Mouse (Mus musculus) CH12F3 (cell line): ENCODE measurements around the gene Celf2.
"Not testable (repeated sequence)": the region's sequence is repeated elsewhere in the genome, so short reads cannot be mapped to it uniquely, and the experiment has no call there.

Experiments
- in situ Hi-C: fragments of 300-500 bp; cut with MboI; formaldehyde crosslinking; loops from 2 replicates; pipeline ENCODE4 v1.14.3; 2020; ENCODE audit warnings: low sequenced_read_pairs

Celf2 gene

GRCm38 (mm10) chr2:7509463-7509862, at the start of gene Celf2:
TSS of gene Celf2 (minus strand) at chr2:7509563.
- in situ Hi-C loops = not testable (repeated sequence)

- in situ Hi-C loops = no loop called here
These were observed 46.0 kb upstream of the Celf2 start for GRCm38 (mm10) chr2:7555144-7555892.

- in situ Hi-C loops = no loop called here
These were observed 45.2 kb upstream of the Celf2 start for GRCm38 (mm10) chr2:7554601-7555000.

- in situ Hi-C loops = no loop called here
These were observed 43.5 kb upstream of the Celf2 start for GRCm38 (mm10) chr2:7552887-7553286.

GRCm38 (mm10) chr2:7548886-7549285, 39.5 kb upstream of the Celf2 start:
- in situ Hi-C loops = no loop called here

GRCm38 (mm10) chr2:7534615-7535204, 25.3 kb upstream of the Celf2 start:
- in situ Hi-C loops = no loop called here

- in situ Hi-C loops = no loop called here
These were observed 24.8 kb upstream of the Celf2 start for GRCm38 (mm10) chr2:7534195-7534594.

- in situ Hi-C loops = no loop called here
These were observed 22.0 kb upstream of the Celf2 start for GRCm38 (mm10) chr2:7531185-7531960.

- in situ Hi-C loops = no loop called here
These were observed 21.3 kb upstream of the Celf2 start for GRCm38 (mm10) chr2:7530461-7531184.

- in situ Hi-C loops = no loop called here
These were observed 20.3 kb upstream of the Celf2 start for GRCm38 (mm10) chr2:7529637-7530036.

GRCm38 (mm10) chr2:7526696-7527095, 17.3 kb upstream of the Celf2 start:
- in situ Hi-C loops = no loop called here

- in situ Hi-C loops = no loop called here
These were observed 10.1 kb upstream of the Celf2 start for GRCm38 (mm10) chr2:7519473-7519872.

- in situ Hi-C loops = no loop called here
These were observed 15.9 kb downstream of the Celf2 start for GRCm38 (mm10) chr2:7493420-7493819.

- in situ Hi-C loops = no loop called here
These were observed 24.4 kb downstream of the Celf2 start for GRCm38 (mm10) chr2:7484974-7485373.

- in situ Hi-C loops = no loop called here
These were observed 27.3 kb downstream of the Celf2 start for GRCm38 (mm10) chr2:7482062-7482461.

- in situ Hi-C loops = no loop called here
These were observed 48.9 kb downstream of the Celf2 start for GRCm38 (mm10) chr2:7460329-7461056.

- in situ Hi-C loops = no loop called here
These were observed 70.6 kb downstream of the Celf2 start for GRCm38 (mm10) chr2:7438721-7439282.

GRCm38 (mm10) chr2:7426481-7426880, 82.9 kb downstream of the Celf2 start:
- in situ Hi-C loops = no loop called here

GRCm38 (mm10) chr2:7400530-7400929, 108.8 kb downstream of the Celf2 start:
- in situ Hi-C loops = no loop called here

- in situ Hi-C loops = no loop called here
These were observed 113.4 kb downstream of the Celf2 start for GRCm38 (mm10) chr2:7395935-7396334.
